9 mouse cellular contexts compared by ENCODE assay signal in the genomic region with DNA sequence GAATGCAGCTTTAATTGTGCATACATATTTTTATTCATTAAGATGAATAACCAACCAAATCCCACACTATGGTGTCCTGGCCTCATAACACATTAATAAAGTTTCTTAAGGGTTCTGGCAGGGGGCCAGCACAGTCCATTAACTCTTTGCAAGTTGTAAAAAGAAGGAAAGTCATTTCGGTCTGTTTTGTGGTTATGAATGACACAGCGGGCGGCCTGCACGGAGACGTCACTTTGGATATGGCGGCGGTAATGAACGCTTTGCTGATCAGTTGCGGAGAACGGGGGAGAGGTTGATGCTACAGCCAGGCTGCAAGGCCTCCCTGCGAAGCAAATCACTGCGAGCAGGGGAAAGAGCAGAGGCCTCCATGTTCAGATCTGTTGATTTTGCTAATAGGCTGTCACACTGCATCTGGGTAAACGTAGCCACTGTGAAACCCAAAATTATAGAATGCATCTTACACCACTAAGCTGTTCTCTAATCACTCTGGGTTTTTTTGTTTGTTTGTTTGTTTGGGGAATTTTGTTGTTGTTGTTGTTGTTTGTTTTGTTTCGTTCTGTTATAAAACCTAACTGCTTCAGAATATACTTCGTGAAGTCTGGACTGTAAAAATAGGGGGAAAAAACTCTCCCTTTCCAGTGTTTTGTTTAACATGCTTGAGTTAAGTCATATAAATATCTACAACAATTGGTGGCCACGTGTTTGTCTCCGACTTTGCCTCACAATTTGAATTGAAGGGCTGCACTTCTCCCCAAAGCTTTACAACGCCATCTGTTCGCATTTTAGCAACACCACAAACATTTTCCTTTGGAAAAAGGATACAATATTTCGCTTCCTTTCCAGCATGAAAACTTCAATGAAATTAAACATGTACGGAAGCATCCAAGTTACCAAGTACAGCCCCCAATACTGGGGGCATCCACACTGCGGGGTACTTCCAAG.
DNase-seq lines count a peak whose midpoint lies in the region; ATAC-seq lines count a peak whose summit lies in the region.
"Had no signal": no experiment of that assay in that cellular context is flagged by ENCODE, and none has a peak within 500 bp of the region (broad histone marks: within the 10 kb centered on the region; RNA-seq: fewer than 3 reads in every experiment).

No protein-coding gene starts in this region.

- peaks cover 70% of the 10 kb centered on the region for H3K4me1 ChIP-seq in lung, embryonic 15.5 days
- peaks cover 45% of the 10 kb centered on the region for H3K4me1 ChIP-seq in hindbrain, embryonic 15.5 days (replicated peaks)

- no peak overlapping the region for H3K9ac ChIP-seq in lung, embryonic 15.5 days
- 0 out of 2 replicates have a peak overlapping the region, but pooled peaks have one; percentile 5 for H3K9ac ChIP-seq in hindbrain, embryonic 15.5 days

- WGBS in lung, embryonic 15.5 days = 47% methylated on average over 22 of the region's 22 CpGs
- 29% methylated on average over 22 of the region's 22 CpGs for WGBS in hindbrain, embryonic 15.5 days

- no peak for ATAC-seq in lung, embryonic 15.5 days (ENCODE audit: borderline replicate concordance, extremely low read depth, low FRiP score, low TSS enrichment)
- no peak for ATAC-seq in hindbrain, embryonic 15.5 days (ENCODE audit: low FRiP score, low read depth)

- no peak overlapping the region for H3K4me3 ChIP-seq in lung, embryonic 15.5 days
- no peak overlapping the region for H3K4me3 ChIP-seq in hindbrain, embryonic 15.5 days

- peak overlapping the region; percentile 50 for H3K27ac ChIP-seq in lung, embryonic 15.5 days
- H3K27ac ChIP-seq in hindbrain, embryonic 15.5 days (replicated peaks) = peak overlapping the region; percentile 42; the same call in 1 of the 2 replicates

- no peaks in the 10 kb centered on the region for H3K27me3 ChIP-seq in lung, embryonic 15.5 days
- H3K27me3 ChIP-seq in hindbrain, embryonic 15.5 days = no peaks in the 10 kb centered on the region

- DNase-seq in cerebellum, postnatal 10 days = peak; percentile 53 to 54
- no peak for DNase-seq in cerebellum, adult 9-11 months
- no peak for DNase-seq in lung, adult 18-20 months
- peak; percentile 78 for DNase-seq in retina, embryonic 14.5 days (ENCODE audit: low spot score)
- no peak for DNase-seq in gastrocnemius, adult 18-20 months (ENCODE audit: low spot score)
- DNase-seq in urinary bladder, adult 2 months (ENCODE audit: low spot score) = no peak
- DNase-seq: lung, postnatal 4 days had no signal

- peak overlapping the region; percentile 19; the same call in 1 of the 2 replicates for H3K4me2 ChIP-seq in lung, embryonic 15.5 days
- peak overlapping the region; percentile 40 for H3K4me2 ChIP-seq in hindbrain, embryonic 15.5 days

- no peaks in the 10 kb centered on the region for H3K9me3 ChIP-seq in lung, embryonic 15.5 days
- H3K9me3 ChIP-seq in hindbrain, embryonic 15.5 days = no peaks in the 10 kb centered on the region

- H3K36me3 ChIP-seq in lung, embryonic 15.5 days = no peaks in the 10 kb centered on the region
- no peaks in the 10 kb centered on the region for H3K36me3 ChIP-seq in hindbrain, embryonic 15.5 days

Comparison
In these comparisons a context has a peak if more than half of its experiments do, and no peak if none do; other contexts are left out.
1. DNase-seq: peak in cerebellum, postnatal 10 days (2 of 2) and retina, embryonic 14.5 days (single experiment); none in cerebellum, adult 9-11 months (single experiment), lung, adult 18-20 months (0 of 2), gastrocnemius, adult 18-20 months (single experiment) and urinary bladder, adult 2 months (single experiment).